Mouse (Mus musculus) olfactory bulb, adult 2 months (tissue): ENCODE data around the gene Nsun6. TPM values are rescaled to one million over a fixed set of nuclear protein-coding genes. Genes with fewer than 3 reads are reported as not detected.

Experiments used
- H3K27ac ChIP-seq: fragments of 200-500 bp; 2 replicates; pipeline ENCODE4 v1.5.1; 2012; ENCODE audit warnings: low read depth, low read length; ENCODE audit not compliant: insufficient read depth
- H3K4me1 ChIP-seq: fragments of 200-500 bp; 2 replicates; pipeline ENCODE4 v1.6.1; 2012; ENCODE audit warnings: low read length; ENCODE audit not compliant: control insufficient read depth, insufficient read depth
- H3K4me3 ChIP-seq: fragments of 200-500 bp; 2 replicates; pipeline ENCODE4 v1.5.1; 2012; ENCODE audit warnings: mild to moderate bottlenecking, low read depth, low read length, moderate library complexity; ENCODE audit not compliant: insufficient read depth
- CTCF ChIP-seq: fragments of 200-500 bp; IDR thresholded peaks from 2 replicates; pipeline ENCODE4 v1.5.1; 2012; ENCODE audit warnings: low read depth, mild to moderate bottlenecking, low read length, moderate library complexity; ENCODE audit not compliant: insufficient read depth
- POLR2A ChIP-seq: fragments of 200-500 bp; IDR thresholded peaks from 2 replicates; pipeline ENCODE4 v1.6.1; 2012; ENCODE audit warnings: mild to moderate bottlenecking, low read depth, low read length, moderate library complexity; ENCODE audit not compliant: insufficient read depth
- WGBS: fragments of 180-500 bp; shearing (Covaris S2); methylation state at CpG from one replicate; pipeline ENCODE4 v1.1.7; 2018; 5-methylcytosine and 5-hydroxymethylcytosine counted together
- polyA plus RNA-seq: library from polyadenylated mRNA; stranded (reverse); fragments of >200 nt; gene quantifications from 2 replicates; pipeline ENCODE4 v1.2.4, GENCODE M21; 2012; ENCODE audit warnings: low replicate concordance; ENCODE audit not compliant: missing spikeins, insufficient read depth, insufficient read length

Gene Nsun6
- polyA plus RNA-seq, 1 experiment = not detected

DNA sequence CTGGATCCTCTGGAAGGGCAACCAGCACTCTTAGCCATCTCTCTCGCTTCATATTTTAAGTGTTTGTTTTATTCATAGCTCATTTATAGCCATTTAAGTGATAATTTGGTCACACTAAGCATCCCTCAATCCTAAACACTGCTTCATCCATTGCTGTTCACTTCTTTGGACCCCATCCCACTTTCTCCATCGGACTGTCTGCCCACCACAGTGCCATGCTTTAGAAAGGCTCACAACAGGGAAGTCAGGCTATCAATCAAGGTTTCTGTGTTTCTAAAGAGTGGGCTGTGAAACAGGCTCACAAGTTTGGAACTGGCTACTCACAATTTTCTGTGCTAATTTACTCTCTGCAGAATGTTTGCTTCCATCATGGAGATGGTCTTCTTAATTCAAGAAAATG is 101.8 kb downstream of the Nsun6 start:
- WGBS = 26% methylated on average over 2 of the region's 2 CpGs
- Histone ChIP-seq H3K4me3 (no peak overlapping the region), H3K27ac (no peak overlapping the region), H3K4me1 (no peaks in the 10 kb centered on the region)
- TF ChIP-seq POLR2A (no peak), CTCF (no peak)

Other genes with a start within 250 kb of the Nsun6 start
- 388 TPM in 1 of 2 replicates, not detected in the other for gene Arl5b, start 5.7 kb downstream of the Nsun6 start, polyA plus RNA-seq